Mouse (Mus musculus) forebrain, embryonic 15.5 days (tissue): ENCODE data around the gene Ankrd10. TPM values are rescaled to one million over a fixed set of nuclear protein-coding genes. Genes with fewer than 3 reads are reported as not detected.
"Not testable (repeated sequence)": the region's sequence is repeated elsewhere in the genome, so short reads cannot be mapped to it uniquely, and the experiment has no call there.

Experiments used
- ATAC-seq: fragments of 200-750 bp; cut with Nextera tagmentation; replicated peaks from 2 replicates; pipeline ENCODE4 v1.8.0; 2017; ENCODE audit warnings: mild to moderate bottlenecking, moderate TSS enrichment, moderate library complexity
- H3K27ac ChIP-seq: fragments of 300-500 bp; sonication (generic); replicated peaks from 2 replicates; pipeline ENCODE4 v1.5.1; 2015; ENCODE audit warnings: mild to moderate bottlenecking, inconsistent platforms
- H3K27me3 ChIP-seq: fragments of 300-500 bp; sonication (generic); 2 replicates; pipeline ENCODE4 v1.6.1; 2015; ENCODE audit warnings: inconsistent platforms
- H3K36me3 ChIP-seq: fragments of 300-500 bp; sonication (generic); 2 replicates; pipeline ENCODE4 v1.6.1; 2015; ENCODE audit warnings: mild to moderate bottlenecking, inconsistent platforms
- H3K4me1 ChIP-seq: fragments of 300-500 bp; sonication (generic); 2 replicates; pipeline ENCODE4 v1.6.1; 2015; ENCODE audit warnings: inconsistent platforms
- H3K4me2 ChIP-seq: fragments of 300-500 bp; sonication (generic); replicated peaks from 2 replicates; pipeline ENCODE4 v1.6.1; 2015; ENCODE audit warnings: mild to moderate bottlenecking, inconsistent platforms
- H3K4me3 ChIP-seq: fragments of 300-500 bp; sonication (generic); 2 replicates; pipeline ENCODE4 v1.5.1; 2015; ENCODE audit warnings: mild to moderate bottlenecking, inconsistent platforms
- H3K9ac ChIP-seq: fragments of 300-500 bp; sonication (generic); replicated peaks from 2 replicates; pipeline ENCODE4 v1.6.1; 2015; ENCODE audit warnings: mild to moderate bottlenecking, inconsistent platforms
- H3K9me3 ChIP-seq: fragments of 300-500 bp; sonication (generic); 2 replicates; pipeline ENCODE4 v1.6.1; 2016; ENCODE audit warnings: inconsistent platforms
- WGBS: fragments of 180-500 bp; shearing (Covaris S2); methylation state at CpG from one replicate; pipeline ENCODE4 v1.1.7; 2015; ENCODE audit warnings: mixed read lengths; 5-methylcytosine and 5-hydroxymethylcytosine counted together
- polyA plus RNA-seq: library from polyadenylated mRNA; unstranded; fragments of >200 nt; fragmentation: Nextera tagmentation; extraction: Ambion mirVana; gene quantifications from 2 replicates; pipeline ENCODE4 v1.2.1, GENCODE M21; 2015

Gene Ankrd10
- polyA plus RNA-seq = 119 and 121 TPM in 2 replicates

DNA sequence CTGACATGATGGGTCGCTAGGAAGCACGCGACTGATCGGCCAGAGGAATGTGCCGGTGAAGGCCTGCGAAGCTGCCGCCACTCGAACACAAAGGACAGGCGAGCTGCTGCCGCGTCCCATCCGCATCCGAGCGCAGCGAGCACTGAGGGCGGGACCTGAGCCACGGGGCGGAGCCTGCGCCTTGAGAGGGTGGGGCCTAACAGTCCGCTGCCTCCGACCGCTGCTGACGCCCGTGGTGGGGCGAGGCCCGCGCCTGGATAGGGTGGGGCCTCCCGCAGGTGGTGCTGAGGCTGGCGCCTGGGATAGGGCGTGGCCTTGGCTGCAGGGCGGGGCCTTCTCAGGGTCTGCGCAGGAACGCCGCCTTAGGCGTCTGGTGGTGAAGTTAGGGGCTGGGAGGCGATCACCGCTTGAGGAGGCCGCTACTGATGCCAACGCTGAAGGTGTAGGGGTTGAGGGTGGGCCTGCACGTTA, at the start of gene Ankrd10:
TSS of gene Ankrd10 (minus strand) at position 147 of the 471 bp plus-strand sequence.
- Histone ChIP-seq H3K4me2 (peak within 1 kb of the TSS; percentile 73), H3K4me1 (peaks cover 38% of the 10 kb centered on the region), H3K9me3 (no peaks in the 10 kb centered on the region), H3K9ac (peak within 1 kb of the TSS; percentile 96), H3K36me3 (peaks cover 14% of the 10 kb centered on the region), H3K4me3 (peak within 1 kb of the TSS; percentile 90), H3K27ac (peak within 1 kb of the TSS; percentile 99), H3K27me3 (no peaks in the 10 kb centered on the region)
- under 1% methylated on average over 40 of the region's 40 CpGs for WGBS
- peak; percentile 93 for ATAC-seq

- Histone ChIP-seq H3K4me3 (no peak overlapping the region), H3K9me3 (no peaks in the 10 kb centered on the region), H3K27ac (no peak overlapping the region), H3K36me3 (no peaks in the 10 kb centered on the region), H3K4me2 (no peak overlapping the region), H3K4me1 (no peaks in the 10 kb centered on the region), H3K9ac (no peak overlapping the region), H3K27me3 (no peaks in the 10 kb centered on the region)
- no peak for ATAC-seq
- WGBS = 94% methylated on average over 7 of the region's 7 CpGs
Measured at GRCm38 (mm10) chr8:11684558-11684957, 49.0 kb upstream of the Ankrd10 start.

DNA sequence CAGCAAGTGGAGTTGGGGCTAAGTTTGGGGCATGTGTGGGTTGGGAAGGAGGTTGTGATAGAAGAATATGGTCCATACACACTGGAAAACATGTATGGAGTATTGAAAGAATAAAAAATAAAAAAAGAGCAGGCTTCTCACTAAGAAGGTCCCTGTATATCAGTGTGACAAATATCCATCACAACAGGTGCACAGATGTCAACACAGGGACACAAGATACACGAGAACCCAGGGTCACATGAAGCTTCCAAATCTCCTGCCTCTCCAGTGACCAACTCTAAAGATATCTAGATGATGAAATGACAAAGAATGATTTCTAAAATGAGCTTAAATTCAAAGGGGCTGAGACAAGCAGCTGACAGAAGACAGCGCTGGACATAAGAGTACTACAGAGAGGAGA, 32.8 kb upstream of the Ankrd10 start:
- H3K9me3 ChIP-seq = no peaks in the 10 kb centered on the region
- H3K4me2 ChIP-seq = no peak overlapping the region
- ATAC-seq = no peak
- H3K27me3 ChIP-seq = no peaks in the 10 kb centered on the region
- no peaks in the 10 kb centered on the region for H3K4me1 ChIP-seq
- no peaks in the 10 kb centered on the region for H3K36me3 ChIP-seq
- H3K9ac ChIP-seq = no peak overlapping the region
- H3K27ac ChIP-seq = no peak overlapping the region
- no peak overlapping the region for H3K4me3 ChIP-seq
- WGBS = 77% methylated on average over 2 of the region's 2 CpGs

DNA sequence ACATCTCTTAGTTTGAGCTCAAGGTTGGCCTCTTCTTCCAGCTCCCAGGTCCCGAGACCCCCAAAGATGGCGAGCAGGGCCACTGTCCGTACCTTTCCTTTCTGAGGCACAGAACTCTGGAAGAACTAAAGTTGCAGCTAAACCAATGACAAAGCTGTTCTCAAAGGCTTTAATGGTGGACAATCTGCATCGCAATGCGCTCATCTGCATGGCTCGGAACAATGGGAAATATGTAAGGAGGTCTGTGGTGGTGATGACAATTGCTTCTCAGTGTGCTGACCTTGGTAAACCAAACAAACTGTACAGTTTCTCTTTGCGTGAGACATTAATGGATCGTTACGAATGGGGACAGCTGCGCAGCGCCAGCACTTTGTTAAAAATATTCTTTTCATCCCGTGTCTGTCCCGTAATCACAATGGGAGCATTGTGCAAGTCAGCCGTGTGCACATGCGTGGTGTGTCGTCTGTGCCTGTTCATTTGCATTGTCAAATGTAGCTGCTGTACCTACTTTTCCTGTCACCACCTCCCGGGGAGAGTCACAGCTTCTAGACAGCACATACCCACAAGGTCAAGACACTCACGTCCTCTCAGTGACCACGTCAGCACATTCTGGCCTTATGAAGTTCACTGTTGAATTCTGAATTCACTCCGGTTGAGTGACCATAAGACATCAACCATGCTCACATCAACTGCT, 30.6 kb upstream of the Ankrd10 start:
- H3K4me1 ChIP-seq, H3K36me3 ChIP-seq, H3K4me3 ChIP-seq, H3K9me3 ChIP-seq, H3K9ac ChIP-seq, H3K27me3 ChIP-seq, ATAC-seq, H3K27ac ChIP-seq, H3K4me2 ChIP-seq: not testable (repeated sequence)
- 72% methylated on average over 20 of the region's 20 CpGs for WGBS

- Histone ChIP-seq H3K4me3 (no peak overlapping the region), H3K4me1 (no peaks in the 10 kb centered on the region), H3K4me2 (no peak overlapping the region), H3K9me3 (no peaks in the 10 kb centered on the region), H3K36me3 (no peaks in the 10 kb centered on the region), H3K27ac (no peak overlapping the region; the same call in 1 of the 2 replicates), H3K27me3 (no peaks in the 10 kb centered on the region), H3K9ac (no peak overlapping the region)
- 71% methylated on average over 3 of the region's 3 CpGs for WGBS
- 0 out of 2 replicates have a peak, but pooled peaks have one; percentile 32 for ATAC-seq
Measured at GRCm38 (mm10) chr8:11661969-11662368, 26.4 kb upstream of the Ankrd10 start.

GRCm38 (mm10) chr8:11650021-11650420, 14.5 kb upstream of the Ankrd10 start:
- Histone ChIP-seq H3K9me3 (no peaks in the 10 kb centered on the region), H3K27me3 (no peaks in the 10 kb centered on the region), H3K4me2 (no peak overlapping the region), H3K9ac (no peak overlapping the region), H3K36me3 (no peaks in the 10 kb centered on the region), H3K27ac (no peak overlapping the region), H3K4me1 (no peaks in the 10 kb centered on the region), H3K4me3 (no peak overlapping the region)
- 84% methylated on average over 5 of the region's 5 CpGs for WGBS
- ATAC-seq = no peak

DNA sequence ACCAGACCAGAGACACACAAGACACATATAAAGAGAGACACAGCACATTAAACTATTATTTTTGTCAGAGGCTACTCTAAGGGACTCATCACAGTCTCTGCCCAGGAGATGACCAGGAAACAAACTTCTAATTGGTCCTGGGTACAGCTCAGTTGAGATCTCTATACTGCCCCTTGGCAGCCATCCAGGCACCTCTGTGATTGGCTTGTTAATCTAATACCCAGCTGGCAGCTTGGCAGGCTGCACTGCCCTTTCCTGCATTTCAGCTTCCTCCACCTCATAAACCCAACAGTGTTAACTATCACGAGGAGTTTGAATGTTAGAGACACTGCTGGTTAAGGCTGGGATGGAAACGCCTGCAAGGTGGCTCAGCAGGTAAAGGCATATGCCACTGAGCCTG, 7.6 kb upstream of the Ankrd10 start:
- Histone ChIP-seq H3K36me3 (peaks cover 3% of the 10 kb centered on the region; the same call in 1 of the 2 replicates), H3K4me1 (no peaks in the 10 kb centered on the region), H3K27ac (no peak overlapping the region), H3K27me3 (no peaks in the 10 kb centered on the region), H3K4me2 (no peak overlapping the region), H3K9me3 (no peaks in the 10 kb centered on the region), H3K4me3 (no peak overlapping the region), H3K9ac (no peak overlapping the region)
- WGBS = 44% methylated on average over 2 of the region's 2 CpGs
- no peak; the same call in 1 of the 2 replicates for ATAC-seq

DNA sequence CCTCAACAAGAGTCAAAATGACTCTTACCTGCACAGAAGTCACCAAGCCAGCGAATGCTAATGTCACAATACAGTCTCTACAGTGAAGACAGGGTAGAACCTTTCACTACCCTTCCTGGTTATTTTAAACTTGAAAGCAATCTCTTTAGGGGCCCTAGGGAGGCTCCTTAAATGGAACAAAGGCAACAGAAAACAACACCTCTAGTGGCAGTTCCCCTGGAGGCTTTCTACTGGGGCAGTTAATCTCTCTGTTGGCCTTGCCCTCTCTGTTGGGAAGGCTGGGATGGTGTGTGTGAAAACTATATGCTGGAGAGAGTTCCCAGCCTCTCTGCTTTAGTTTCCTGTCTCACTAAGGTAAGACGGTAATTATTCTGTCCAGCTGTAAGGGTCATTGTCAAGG, 5.0 kb upstream of the Ankrd10 start:
- 68% methylated on average over 2 of the region's 2 CpGs for WGBS
- ATAC-seq = no peak
- H3K4me3 ChIP-seq = no peak overlapping the region

DNA sequence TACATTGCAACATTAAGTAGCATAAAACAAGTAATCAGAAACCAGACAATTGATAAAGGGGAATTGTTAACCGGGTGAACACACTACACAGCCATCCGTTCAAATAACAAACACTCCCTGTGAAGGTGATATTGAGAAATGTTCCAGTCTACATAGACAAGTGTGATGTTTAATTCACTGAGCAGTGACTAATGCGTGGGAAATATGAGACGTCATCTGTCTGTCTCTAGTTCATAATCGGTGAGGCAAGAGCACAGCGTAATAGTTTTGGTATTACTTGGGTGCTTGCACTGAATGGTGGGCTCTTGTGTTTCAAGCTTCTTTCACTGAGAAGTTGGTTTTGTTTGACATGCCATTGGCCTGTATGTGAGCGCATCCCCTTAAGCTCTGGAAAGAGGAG, 2.0 kb upstream of the Ankrd10 start:
- 89% methylated on average over 7 of the region's 7 CpGs for WGBS
- Histone ChIP-seq H3K27ac (0 out of 2 replicates have a peak overlapping the region, but pooled peaks have one; percentile 99), H3K4me1 (peaks cover 27% of the 10 kb centered on the region), H3K9ac (no peak overlapping the region), H3K4me3 (no peak overlapping the region), H3K36me3 (peaks cover 3% of the 10 kb centered on the region; the same call in 1 of the 2 replicates), H3K4me2 (no peak overlapping the region), H3K27me3 (no peaks in the 10 kb centered on the region), H3K9me3 (no peaks in the 10 kb centered on the region)
- no peak for ATAC-seq

More for the DNA sequence above, 5.0 kb upstream of the Ankrd10 start:
- peaks cover 3% of the 10 kb centered on the region; the same call in 1 of the 2 replicates for H3K36me3 ChIP-seq
- peaks cover 9% of the 10 kb centered on the region for H3K4me1 ChIP-seq
- H3K9me3 ChIP-seq = no peaks in the 10 kb centered on the region
- no peak overlapping the region for H3K4me2 ChIP-seq
- no peak overlapping the region for H3K9ac ChIP-seq
- no peak overlapping the region for H3K27ac ChIP-seq
- H3K27me3 ChIP-seq = no peaks in the 10 kb centered on the region

DNA sequence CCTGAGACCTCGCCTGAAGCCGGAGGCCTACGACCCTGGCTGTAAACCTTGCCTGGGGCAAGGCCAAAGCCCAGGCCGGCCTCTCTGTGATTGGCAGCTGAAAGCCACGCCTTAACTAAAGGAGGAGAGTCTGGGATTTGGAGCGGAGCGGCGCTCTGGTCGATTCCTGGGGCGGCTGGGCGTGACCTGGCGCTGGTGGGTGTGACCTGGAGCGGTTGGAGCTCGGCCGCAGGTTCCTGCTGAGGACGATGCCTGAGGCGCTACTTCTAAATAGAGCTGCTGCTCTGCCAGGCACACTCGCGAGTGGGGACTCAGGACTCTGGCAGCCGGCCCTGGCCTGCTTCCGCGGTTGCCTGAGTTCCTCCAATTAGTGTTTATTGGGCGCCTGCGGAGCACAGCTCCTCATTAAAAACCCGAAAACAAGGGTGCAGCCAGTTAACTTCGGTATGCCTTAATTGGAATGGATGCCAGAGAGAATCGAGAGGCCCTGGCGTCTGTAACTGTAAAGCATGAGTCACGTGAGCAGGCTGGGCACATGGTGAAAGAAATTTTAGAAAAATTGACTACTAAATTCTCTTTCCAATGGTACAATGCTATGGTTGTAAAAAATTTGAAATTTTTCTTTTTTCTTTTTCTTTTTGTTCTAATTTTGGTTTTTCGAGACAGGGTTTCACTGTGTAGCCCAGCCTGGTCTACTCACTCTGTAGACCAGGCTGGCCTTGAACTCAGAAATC, 934 bp upstream of the Ankrd10 start:
- Histone ChIP-seq H3K9ac (peak overlapping the region; percentile 96), H3K4me3 (peak overlapping the region; percentile 90), H3K36me3 (peaks cover 8% of the 10 kb centered on the region), H3K4me2 (peak overlapping the region; percentile 73), H3K27me3 (no peaks in the 10 kb centered on the region), H3K9me3 (no peaks in the 10 kb centered on the region), H3K27ac (peak overlapping the region; percentile 99), H3K4me1 (peaks cover 34% of the 10 kb centered on the region)
- ATAC-seq = peak; percentile 48
- 2% methylated on average over 30 of the region's 30 CpGs for WGBS

DNA sequence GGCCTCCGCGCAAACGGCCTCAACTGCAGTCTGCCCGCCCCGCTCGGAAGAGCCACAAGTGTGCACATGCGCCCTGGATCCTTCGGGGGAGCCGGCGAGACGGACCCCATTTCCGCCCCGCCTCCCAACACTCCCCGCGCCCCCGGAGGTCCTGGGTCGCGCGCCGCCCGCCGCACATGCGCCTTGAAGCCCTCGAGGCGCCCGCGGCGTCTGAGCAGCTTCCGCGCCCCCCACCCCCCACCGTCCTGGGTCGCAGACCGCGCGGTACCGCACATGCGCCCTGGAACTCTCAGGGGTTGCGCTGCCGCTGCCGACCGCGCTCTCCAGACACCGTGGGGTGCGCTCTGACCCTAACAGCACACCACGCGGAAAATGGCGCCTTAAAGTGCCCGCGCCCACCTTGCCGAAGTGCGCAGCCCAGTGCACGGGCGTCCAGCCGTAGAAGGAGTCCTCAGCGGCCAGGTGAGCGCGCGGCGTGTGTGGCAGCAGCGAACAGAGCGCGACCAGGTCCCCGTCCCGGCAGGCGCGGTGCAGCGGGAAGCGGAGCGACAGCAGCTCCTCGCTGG, 462 bp downstream of the Ankrd10 start:
- peak overlapping the region; percentile 90 for H3K4me3 ChIP-seq
- peak overlapping the region; percentile 96 for H3K9ac ChIP-seq
- H3K9me3 ChIP-seq = no peaks in the 10 kb centered on the region
- H3K27ac ChIP-seq = peak overlapping the region; percentile 99
- H3K27me3 ChIP-seq = no peaks in the 10 kb centered on the region
- peaks cover 38% of the 10 kb centered on the region for H3K4me1 ChIP-seq
- peaks cover 17% of the 10 kb centered on the region for H3K36me3 ChIP-seq
- peak; percentile 85 for ATAC-seq
- whole genome bisulfite sequencing = under 1% methylated on average over 70 of the region's 70 CpGs
- peak overlapping the region; percentile 73 for H3K4me2 ChIP-seq
